Mouse (Mus musculus) olfactory bulb, adult 2 months (tissue): Measurements from ENCODE around the gene Gm5127.

Experiments
- CTCF ChIP-seq: fragments of 200-500 bp; IDR thresholded peaks from 2 replicates; pipeline ENCODE4 v1.5.1; 2012; ENCODE audit warnings: low read depth, mild to moderate bottlenecking, low read length, moderate library complexity; ENCODE audit not compliant: insufficient read depth
- POLR2A ChIP-seq: fragments of 200-500 bp; IDR thresholded peaks from 2 replicates; pipeline ENCODE4 v1.6.1; 2012; ENCODE audit warnings: mild to moderate bottlenecking, low read depth, low read length, moderate library complexity; ENCODE audit not compliant: insufficient read depth

- no peak for TF ChIP-seq POLR2A
- no peak for TF ChIP-seq CTCF
Observed at GRCm38 (mm10) chrX:106593914-106594313, 10.9 kb downstream of the Gm5127 start.
